Mouse (Mus musculus): Measurements from ENCODE around the gene S100pbp. TPM values are rescaled to one million over a fixed set of nuclear protein-coding genes. Genes with fewer than 3 reads are reported as not detected.

The S100pbp gene
- total RNA-seq, 2 experiments from 2014 or later, result 8.4 to 9.2 TPM

DNA sequence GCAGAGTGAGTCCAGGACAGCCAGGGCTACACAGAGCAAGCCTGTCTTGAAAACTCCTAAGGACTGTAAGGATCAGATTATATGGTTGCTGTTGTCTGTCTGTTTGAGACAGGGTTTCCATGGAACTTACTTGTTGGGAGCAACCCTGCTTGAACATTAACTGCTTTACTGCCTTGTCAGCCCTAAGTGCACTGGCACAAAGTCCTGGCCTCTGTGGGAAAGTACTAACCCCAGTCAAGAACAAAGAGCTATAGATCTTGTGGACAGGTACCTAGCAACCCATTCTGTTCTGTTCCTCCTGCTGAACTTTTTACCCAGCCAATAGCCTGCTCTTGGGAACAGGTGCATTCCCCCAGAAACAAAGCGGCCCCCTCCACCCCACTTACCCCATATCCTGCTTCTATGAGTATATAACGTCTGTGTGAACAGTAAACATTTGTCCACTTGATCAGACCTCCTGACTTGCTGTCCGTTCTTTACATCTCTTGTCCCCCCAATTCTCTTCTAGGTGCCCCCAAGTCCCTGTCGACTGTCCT is 38.2 kb downstream of the S100pbp start:
- no peak for DNase-seq

DNA sequence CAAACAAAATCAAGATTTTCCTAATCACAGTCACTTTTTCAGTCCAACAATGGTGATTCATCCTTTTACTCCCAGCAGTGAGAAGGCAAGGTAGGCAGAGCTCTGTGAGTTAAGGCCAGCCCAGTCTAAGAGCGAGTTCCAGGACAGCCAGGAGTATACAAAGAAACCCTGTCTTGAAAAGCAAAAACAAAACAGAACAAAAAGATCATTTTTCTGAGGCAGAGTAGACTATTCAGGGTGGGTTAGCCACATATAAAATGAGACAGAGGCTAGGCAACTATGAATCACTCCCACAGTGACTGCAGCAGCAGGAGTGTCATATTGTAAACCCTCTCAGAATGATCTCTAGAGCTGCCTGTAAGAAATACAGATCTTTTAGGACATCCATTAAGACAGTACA is 40.2 kb downstream of the S100pbp start:
- no peak for DNase-seq

DNA sequence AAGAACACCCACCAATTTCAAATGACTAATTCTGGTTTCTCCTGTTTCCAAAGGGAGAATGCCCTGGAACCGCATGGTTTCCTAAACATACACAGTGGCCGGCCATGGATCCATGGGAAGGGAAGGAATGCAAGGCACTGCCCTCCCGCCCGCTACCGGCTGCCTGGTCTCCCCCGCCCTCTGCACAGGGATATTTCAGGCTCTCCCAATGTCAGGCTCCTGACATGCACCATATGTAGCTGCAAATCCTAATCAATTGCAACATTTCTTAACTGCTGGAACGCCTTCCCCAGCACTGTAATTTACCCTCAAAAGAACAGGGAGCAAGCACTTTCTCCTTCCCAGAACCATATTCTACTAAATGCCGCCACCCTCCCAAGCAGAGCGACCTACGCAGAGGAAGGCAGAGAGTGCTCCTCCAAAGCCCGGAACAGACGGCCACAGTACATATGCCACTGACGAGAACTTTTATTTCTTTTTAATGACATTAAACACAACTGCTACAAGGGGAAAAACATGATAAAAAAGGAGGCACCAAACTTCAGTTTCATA is 41.9 kb downstream of the S100pbp start:
- peak; percentile 25 to 44 for DNase-seq

DNA sequence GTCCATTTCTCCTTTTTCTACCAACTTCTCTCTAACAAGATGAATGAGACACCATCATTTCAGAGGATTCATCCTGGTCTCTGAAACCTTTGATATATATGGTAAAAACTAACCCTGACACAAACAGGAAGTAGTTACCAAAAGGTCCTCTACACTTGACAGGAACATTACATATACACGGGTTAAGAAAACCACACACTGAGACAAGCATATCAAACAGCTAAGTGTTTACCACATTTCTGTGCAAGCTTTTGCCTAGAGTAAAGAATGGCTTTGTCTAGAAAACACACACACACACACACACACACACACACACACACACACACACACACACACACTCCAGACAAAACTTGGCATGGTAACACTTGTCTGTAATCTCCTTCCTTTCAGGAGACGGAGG is 43.1 kb downstream of the S100pbp start:
- DNase-seq, result no peak

DNA sequence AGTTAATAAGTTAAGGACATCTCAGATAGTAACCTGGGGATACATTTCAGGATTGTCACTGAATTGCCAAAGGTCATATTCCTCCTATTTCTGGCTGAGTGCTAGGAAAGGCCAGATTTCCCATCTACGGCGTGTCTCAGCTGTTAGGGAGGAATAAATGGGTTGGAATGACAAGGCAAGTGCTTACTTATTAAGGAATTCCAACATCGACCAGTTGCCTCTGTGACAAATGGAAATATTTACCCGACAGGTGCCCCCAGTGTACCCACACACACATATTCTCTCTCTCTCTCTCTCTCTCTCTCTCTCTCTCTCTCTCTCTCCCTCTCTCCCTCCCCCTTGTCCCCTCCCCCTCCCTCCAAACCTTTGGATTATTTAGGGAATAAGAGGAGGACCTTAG is 43.6 kb downstream of the S100pbp start:
- DNase-seq, result no peak

DNA sequence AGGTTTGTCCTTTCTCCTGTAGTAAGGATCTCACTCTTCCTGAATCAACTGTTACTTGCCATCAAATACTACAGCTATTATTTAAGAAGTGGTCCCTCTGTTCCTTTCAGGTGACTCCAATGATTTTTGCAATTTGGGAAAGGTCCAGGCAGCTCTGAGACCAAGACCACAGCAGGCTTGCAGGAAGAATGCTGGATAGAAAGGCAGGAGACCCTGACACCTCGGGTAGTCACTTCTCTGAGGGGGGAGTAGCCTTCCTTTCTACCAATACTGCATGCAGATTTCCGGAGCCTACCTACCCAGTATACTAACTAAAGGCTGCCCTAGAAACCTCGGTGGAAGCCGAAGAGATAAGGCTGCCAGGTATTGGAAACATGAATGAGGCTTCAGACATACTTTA is 44.1 kb downstream of the S100pbp start:
- no peak for DNase-seq

DNA sequence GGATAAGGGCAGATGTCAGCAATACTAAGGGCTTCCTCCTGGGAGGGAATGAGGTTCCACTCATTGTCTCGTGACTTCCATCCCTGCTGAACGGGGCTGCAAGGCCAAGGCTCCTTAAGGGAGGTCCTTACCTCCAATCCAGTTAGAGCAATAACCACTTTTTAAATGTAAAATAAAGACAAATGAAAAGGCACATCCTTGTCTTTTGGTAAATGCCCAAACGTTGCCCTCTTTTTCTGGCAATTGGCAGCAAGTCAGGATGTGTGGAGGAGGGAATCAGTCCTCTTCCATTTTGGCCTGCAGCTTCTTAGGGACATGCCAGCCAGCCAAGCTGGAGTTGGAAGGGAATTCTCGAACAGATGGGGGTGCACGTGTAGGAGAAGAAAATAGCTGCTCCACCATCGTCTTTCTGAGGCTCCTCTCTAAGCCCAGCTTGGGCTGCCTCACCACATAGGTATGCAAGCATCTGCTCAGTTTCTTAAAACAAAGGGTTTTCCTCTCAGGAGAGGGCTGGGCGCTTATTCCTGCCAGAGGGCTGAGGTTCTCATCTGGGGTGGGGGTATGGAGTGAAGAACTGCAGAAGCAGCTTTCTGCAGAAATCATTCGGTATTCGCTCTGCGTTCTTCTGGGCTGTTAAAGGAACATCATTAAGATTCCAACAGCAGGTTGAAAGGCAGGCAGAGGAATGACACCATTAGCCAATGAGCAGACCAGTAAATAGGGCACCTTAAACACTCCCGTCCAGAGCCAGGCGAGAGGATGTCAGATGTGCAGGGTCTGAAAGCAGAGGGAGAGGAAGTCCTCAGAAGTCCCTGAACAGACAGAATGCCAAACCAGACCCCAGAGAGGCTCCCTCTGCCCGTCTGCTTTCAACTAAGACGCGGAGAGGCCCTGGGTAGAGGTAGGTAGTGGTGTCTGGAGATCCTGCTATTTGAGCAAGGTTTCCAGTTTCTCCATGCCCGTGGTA is 44.8 kb downstream of the S100pbp start:
- no peak for DNase-seq

DNA sequence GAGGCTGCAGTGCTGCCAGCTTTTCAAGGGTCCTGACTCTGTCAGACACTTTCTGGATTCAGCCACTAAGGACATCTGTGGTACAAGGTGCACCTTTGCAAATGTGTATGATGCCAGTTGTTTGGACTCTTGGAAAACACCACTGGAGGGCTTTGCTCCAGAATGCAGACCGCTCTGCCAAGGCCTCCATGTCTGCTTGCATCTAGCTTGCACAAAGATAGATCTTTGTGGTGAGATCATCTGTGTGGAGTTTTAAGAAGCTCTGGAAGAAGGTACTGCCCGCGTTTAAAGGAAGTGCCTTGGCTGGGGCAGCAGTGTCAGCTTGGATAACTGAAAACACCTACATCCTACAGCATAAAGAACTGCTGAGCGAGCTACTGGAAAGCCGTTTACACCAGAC is 46.0 kb downstream of the S100pbp start:
- DNase-seq, result no peak

DNA sequence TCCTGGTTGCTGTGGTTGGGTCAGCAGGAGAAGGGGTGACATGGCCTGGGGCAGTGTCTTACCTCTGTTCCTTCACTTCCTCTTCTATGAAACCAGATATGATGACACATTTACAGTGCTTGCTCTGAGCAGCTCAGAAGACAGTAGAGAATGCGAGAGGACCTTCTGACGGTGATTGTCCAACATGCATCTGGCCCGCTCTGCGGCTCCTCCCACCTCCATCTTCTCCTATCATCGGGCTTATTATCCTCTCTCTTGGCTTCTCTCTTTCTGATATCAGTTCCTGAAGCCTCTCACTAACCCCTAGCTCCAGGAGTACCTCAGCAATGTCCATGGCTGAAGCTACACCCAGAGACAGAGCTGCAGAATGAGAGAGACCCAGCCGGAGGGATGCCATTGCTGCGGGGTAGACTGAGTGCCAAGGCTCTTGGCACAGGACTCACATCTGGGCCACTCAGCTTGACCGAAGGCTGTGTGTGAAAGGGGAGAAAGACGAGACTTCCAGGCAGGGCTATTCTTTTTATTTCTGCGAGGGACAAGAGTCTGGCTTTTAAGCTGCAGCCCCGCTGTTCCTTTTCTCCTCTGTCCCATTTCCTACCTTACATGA is 47.0 kb downstream of the S100pbp start:
- DNase-seq, result peak in 1 of 2 experiments; percentile 41

DNA sequence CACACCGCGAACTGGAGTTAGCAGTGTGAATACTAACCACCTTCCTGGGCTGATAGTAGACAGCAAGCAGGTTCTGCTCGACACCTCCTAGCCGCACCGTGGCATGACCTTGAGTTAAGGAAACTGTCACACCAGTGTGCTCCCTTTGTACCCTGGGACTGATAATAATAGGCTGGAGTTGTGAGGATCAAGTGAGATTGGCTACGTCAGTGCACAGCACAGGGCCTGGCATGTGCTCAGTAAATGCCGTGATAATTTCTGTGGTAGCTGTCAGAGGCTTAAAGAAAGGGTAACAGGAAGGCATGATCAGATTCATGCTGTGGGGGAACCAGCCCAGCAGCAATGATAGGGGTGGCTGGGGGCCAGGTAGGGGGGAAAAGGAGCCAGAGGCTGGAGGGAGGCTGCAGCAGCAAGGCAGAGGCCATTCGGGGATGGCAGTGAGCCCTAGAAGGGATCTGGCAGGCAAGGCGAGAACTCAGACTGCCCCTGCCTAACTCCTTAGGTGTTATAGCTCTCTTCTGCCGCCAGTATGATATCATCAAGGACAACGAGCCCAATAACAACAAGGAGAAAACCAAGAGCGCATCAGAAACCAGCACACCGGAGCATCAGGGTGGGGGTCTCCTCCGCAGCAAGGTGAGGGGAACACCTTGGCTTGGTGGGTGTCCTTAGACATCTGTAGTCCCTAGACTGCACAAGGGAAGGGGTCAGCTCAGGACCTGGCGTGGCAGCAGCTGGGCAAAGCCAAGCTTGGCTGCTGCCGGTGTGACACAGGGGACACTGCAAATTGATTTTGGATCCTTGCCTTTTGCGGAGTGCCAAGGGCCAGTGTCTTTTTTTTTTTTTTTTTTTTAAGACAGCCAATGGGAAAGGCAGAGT is 47.7 kb downstream of the S100pbp start:
- peak; percentile 63 to 79 for DNase-seq

DNA sequence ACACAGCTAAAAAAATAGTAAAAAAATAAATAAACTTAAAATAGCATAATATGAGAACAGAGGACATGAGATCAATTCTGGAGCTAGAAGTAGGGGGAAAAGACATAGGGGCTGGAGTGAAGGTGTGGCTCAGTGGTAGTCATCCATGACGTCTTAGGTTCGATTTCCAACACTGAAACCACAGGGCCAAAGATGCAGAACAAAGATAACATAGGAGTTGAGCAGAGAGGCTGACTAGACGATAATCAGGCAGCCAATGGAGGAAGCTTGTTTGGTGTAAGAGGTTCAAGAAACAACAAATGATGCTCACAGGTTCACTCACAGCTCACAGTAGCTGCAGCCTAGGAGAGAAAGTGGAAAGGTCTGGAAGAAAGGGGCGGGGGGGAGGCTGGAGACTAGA is 48.7 kb downstream of the S100pbp start:
- no peak for DNase-seq

DNA sequence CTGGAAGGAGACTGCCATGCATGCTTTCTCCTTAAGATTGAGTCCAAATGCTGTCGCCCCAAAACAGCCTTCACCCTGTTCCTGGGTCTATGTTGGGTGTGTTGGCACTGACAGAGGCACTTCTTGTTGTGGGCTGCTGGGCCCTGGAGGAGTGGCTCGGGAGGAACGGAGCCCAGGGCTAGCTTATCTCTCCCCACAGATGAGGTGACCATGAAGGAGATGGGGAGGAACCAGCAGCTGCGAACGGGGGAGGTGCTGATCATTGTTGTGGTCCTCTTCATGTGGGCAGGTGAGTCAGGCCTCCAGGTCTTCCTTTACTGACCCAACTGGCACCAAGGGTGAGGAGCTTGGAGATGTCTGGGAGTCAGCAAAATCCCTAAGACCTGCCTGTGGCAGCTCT is 49.9 kb downstream of the S100pbp start:
- no peak for DNase-seq

DNA sequence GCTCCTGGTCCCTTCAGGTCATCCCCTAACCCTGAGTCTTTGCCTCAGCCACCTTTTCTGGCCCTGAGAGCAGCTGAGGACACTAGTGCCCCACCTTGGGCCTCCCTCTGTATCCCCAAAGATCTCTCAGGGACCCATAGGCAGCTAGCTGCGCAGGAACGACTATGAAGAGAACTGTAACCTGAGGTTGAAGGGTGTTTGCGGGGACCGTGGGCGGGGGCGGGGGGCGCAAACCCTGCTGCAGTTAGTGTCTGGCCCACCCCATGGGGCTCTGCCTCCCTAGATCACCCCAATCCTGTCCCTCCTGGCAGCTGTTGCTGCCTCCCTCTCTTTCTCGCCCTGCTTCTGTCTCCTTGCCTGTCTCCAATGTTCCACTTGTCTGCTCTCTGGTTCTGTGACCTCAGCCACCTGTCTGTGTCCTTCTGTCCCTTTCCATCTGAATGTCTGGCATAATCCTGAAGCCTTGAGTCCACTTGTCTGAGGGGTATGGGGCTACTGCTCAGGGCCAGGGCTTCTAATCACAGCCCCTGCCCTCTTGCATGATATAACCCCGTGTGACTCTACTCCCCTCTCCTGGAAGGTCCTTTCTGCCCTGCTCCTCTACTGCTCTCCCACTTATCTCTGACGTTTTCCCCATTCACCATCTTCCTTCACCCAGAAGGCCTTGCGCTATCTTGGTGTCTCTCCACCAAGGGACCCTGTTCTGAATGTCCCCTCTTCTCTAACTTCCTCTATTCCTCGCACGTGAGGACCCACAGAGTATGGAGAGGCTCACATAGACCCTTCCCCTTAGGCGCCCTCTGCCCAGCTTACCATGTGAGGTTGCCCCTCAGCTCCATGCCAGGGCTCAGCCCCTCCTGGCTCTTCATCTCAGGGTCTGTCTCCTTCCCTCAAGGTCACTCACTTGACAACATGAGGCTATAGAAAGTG is 51.9 kb downstream of the S100pbp start:
- peak in 1 of 2 experiments; percentile 46 for DNase-seq

DNA sequence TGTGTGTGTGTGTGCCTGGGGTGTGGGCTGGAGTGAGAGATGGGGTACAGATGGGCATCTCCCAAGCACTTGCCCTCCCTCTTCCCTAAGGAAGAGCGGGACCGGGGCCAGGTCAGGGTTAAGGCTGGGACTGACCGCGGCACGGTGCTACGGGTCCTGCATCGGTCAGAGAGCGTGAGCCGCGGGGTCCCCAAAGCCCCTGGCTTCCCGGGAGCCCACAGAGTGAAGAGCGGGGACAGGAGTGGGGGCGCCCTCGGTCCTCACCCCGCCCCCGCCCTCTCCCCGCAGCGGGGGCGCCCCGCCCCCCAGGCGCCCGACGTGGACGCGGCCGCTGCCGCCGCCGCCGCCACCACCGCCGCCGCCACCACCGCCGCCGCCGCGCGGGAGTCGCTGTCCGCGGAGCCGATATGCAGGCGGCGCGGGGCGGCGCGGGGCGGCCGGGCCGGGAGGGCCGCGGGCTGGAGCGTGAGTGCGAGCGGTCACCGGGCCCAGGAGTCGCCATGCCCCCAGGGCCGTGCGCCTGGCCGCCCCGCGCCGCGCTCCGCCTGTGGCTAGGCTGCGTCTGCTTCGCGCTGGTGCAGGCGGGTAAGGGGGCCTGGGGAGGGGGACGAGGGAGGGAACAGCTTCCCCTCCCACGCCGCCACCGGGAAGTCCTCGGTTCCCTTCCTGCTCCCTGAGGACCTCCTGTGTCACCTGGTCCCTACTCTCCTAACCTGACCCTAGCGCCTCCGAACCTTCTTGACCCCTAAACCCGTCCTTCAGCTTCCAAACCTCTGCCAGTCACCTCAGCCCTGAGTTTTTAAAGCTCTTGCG is 52.7 kb downstream of the S100pbp start, which contains the start of gene Fndc5:
TSS of gene Fndc5 (plus strand) at position 421 of the 813 bp plus-strand sequence.
- peak in 1 of 2 experiments; percentile 34 for DNase-seq

DNA sequence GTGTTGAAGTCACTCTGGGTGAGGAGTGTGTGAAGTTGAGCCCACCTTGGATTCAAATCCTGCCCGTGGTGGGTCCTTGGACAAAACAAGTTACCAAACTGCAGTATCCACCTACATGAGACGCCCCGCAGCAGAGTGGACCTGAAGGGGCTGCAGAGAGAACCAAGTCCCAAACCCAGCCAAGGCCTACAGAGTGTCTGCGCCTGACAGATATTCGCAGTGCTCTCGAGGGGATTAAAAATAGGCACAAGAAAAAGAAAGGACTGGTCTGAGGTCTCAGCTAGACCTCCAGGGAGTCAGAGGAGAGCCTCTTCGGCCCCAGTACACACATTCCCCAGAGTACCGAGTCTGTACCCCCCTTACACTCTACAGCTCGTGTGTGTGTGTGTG is 53.3 kb downstream of the S100pbp start:
- DNase-seq, result no peak

DNA sequence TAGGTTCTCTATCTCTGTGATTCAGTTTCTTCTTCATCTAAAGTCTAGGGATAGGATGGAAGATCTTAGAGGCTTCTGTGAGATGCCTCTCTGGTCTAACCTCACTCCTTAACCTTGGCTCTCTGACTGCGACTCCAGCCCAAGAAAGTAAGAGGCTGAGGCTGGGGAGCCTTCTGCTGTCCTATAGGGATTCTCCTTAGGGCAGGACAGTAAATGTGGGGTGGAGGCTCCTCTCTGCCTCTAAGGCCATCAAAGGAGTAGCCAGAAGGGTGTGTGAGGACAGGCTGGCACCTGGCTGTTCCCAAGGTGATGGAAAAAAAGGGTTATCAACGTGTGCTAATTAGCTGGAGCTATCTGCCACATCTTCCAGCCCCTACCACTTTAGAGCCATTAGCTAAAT is 53.9 kb downstream of the S100pbp start:
- no peak for DNase-seq

DNA sequence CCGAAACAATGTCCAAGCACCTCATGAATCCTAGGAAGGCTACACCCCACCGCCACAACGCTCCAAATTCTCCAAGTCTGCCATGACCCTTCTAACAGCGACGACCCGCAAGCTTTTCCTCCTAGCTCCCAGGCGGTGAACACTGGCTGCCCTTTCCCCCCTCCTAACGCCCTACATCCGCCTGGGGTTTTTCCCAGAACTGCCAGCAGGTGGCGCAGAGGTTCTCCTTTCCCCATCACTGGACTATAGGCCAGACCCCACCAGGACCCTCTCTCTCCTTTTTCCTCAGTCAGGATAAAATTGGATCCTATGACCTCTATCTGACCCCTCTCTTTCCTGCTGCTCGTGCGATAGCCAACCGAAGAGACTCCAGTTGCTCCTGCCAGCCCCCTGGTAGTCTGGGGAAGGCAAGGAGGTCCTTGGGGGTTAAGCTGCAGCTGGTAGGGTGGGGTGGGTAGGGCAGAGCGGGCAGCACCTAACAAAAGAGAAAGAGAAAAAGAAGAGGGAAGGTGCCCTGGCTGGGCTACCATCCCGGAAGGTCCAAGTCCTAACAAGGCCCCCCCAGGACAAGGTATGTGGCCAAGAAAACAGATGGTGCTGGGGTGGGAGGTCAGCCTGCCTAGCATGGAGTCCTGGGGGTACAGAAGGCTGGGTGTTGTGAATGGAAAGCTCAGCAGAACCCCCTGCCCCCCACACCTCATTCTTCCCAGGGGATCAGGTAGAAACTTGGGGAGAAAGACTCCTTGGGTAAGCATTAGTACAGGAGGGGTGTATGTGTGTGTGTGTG is 54.5 kb downstream of the S100pbp start:
- DNase-seq, result peak; percentile 61 to 89

DNA sequence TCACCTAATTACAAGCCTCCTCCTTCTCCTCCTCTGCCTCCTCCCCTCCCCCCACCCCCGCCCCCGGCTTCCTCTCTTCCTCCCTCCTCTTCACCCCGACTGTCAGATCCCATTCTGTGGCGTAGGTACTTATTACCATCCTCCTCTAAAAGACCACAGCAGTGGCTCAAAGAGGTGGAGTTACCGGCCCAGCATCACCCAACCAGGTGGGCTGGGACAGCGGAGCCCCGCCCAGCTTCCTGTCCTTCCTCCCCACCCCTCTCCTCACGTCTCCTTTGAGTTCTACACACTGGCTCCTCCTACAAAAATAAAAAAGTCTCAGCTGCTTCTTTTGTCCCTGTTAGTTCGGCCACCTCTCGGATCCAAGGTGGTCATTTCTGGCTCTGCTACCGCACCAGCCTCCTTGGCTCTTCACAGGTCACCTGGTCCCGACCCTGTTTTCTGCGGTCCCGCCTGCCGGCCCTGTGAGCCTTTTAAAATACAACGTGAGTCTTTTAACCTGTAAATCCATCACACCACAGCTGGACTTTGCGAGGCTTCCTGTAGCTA is 58.7 kb downstream of the S100pbp start:
- DNase-seq, result no peak

DNA sequence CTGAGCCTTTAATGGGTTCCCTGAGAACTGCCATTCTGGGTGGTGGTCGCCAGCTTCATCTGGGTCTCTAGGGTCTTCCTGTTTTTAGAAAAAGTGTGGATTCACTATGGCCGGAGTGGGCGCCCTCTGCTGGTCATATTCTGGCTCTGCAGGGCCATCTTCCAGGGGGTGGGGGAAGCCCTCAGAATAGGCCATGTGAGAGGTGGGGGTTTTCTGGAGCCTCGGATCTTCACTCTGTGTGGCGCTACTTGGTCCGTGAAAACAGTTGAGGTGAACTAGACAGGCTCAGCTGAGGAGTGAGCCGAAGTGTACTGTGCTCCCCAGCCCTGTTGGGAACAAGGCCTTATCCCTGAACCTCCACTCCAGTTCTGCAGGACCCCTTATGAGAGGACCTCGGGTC is 59.4 kb downstream of the S100pbp start:
- peak in 1 of 2 experiments; percentile 61 for DNase-seq

Measured in heart, adult 18-20 months (tissue).